Mouse (Mus musculus) Patski (cell line): ENCODE measurements around the gene Fbxw8. TPM values are rescaled to one million over a fixed set of nuclear protein-coding genes. Genes with fewer than 3 reads are reported as not detected.
A peak's percentile ranks its signal among the peaks of the same experiment; 100 is the strongest.

Experiments used
- ATAC-seq: fragments of 100-300 bp; one replicate; pipeline ENCODE4 v1.8.0; 2021
- CTCF ChIA-PET: fragments of 350-600 bp; sonication (Branson Sonifier 250); formaldehyde crosslinking; loops from one replicate; lab custom pipeline; 2022; ENCODE audit warnings: inconsistent platforms; lab: Charles Lee
- POLR2A ChIA-PET: fragments of 350-600 bp; sonication (Branson Sonifier 250); formaldehyde crosslinking; loops from one replicate; lab custom pipeline; 2022; ENCODE audit warnings: antibody characterized with exemption, inconsistent platforms; lab: Charles Lee
- DNase-seq: peaks from one replicate; pipeline ENCODE4 v3.0.0-alpha.2; 2011; ENCODE audit warnings: low read depth, low spot score
- H3K27me3 ChIP-seq: fragments of 371-371 bp; one replicate; pipeline ENCODE4 v1.5.1; 2021
- CTCF ChIP-seq: fragments of 100-300 bp; IDR thresholded peaks from one replicate; pipeline ENCODE4 v1.5.1; 2021
- in situ Hi-C: fragments of 300-500 bp; cut with MboI; formaldehyde crosslinking; loops from 3 replicates; pipeline ENCODE4 v1.11.1; 2018; ENCODE audit warnings: low pct_unique_long_range_greater_than_20kb, mixed read lengths
- polyA plus RNA-seq: library from polyadenylated mRNA; unstranded; gene quantifications from one replicate; pipeline ENCODE4 v1.2.3, GENCODE M21; 2021

Gene Fbxw8
- polyA plus RNA-seq, 1 experiment from 2014 or later = 73.1 TPM

DNA sequence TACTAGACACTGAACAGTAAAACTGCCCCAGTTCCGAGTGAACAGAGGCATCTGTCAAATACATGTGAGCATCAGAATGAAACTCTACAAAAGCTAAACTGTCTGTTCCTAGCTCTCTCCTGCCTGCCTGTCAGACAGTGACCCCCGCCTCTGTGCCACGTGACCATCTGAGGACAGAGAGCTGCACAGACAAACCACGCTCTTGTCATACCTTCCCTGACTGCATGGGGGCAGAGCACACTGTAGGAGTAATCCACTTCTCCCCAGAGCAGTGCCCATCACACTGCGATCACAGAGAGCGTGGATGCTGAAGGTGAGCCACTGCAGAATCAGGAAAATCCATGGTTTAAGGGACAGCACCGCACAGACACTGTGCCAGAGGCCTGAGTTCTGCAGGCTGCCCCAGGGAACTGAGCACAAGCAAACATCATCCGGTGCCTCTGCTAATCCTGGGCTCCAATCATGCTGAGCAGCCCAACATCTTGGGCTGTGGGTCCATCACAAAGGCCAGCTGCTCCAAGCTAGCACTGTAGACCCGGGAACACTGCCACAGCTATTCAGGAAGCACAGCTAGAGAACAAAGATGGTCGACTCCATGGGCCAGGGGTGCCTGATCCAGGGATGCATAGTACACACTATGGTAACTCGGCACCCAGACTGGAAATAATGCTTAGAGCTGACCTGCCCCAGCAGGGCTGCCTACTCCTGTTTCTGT is 61.8 kb downstream of the Fbxw8 start:
- ATAC-seq (no peak), DNase-seq (no peak)
- no peak for TF ChIP-seq CTCF
- in situ Hi-C loops = no loop called here
- ChIA-PET CTCF (interaction anchor here (1.1 to 1.9 kb wide), 4 partner anchors 11 to 40 kb away, joined by 3 to 4 read pairs (median 3); no protein-coding TSS in a partner anchor), POLR2A (interaction anchor here (0.8 kb wide), 1 partner anchor 15 kb away, joined by 5 read pairs; no protein-coding TSS in a partner anchor)
- H3K27me3 ChIP-seq = no peaks in the 10 kb centered on the region

- CTCF ChIA-PET = interaction anchor here (0.7 to 3.0 kb wide), 7 partner anchors 9 to 39 kb away, joined by 3 to 12 read pairs (median 3); no protein-coding TSS in a partner anchor
- in situ Hi-C loops = no loop called here
- no peak for ATAC-seq
- DNase-seq = no peak
- POLR2A ChIA-PET = interaction anchor here (0.8 to 1.2 kb wide), 2 partner anchors 8 to 15 kb away, joined by 3 to 4 read pairs; no protein-coding TSS in a partner anchor
- TF ChIP-seq CTCF = no peak
- H3K27me3 ChIP-seq = no peaks in the 10 kb centered on the region
Observed at GRCm38 (mm10) chr5:118090837-118091236, 64.4 kb downstream of the Fbxw8 start.

DNA sequence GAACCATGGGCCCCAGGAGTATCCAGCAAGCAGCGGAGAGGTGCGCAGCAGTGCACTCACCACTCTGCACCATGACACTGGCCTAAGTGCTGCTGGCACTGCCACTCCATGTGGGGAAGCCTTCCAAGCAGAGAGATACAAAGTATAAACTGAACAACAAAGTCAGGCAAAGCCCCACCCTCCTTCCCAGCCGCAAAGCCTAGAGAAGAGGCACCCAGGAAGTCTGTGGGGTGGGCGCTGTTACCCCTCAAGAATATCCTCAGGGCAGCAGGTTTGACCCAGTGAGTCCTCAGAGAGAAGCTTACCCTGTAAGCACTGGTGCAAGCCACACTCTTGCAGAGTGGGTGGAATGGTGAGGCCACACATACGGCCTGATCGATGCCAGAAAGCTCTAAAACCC is 65.2 kb downstream of the Fbxw8 start:
- no peak for TF ChIP-seq CTCF

GRCm38 (mm10) chr5:118089102-118089501 is 66.2 kb downstream of the Fbxw8 start:
- ChIA-PET CTCF (interaction anchor here (0.8 to 3.0 kb wide), 4 partner anchors 8 to 23 kb away, joined by 3 to 12 read pairs (median 6); no protein-coding TSS in a partner anchor), POLR2A (no interaction called here)
- no peak for DNase-seq
- H3K27me3 ChIP-seq = no peaks in the 10 kb centered on the region
- TF ChIP-seq CTCF = no peak
- in situ Hi-C loops = no loop called here
- ATAC-seq = peak; percentile 81

More for the DNA sequence above, 65.2 kb downstream of the Fbxw8 start:
- no peak for DNase-seq
- ChIA-PET CTCF (interaction anchor here (0.7 to 3.0 kb wide), 6 partner anchors 10 to 38 kb away, joined by 3 to 12 read pairs (median 3); no protein-coding TSS in a partner anchor), POLR2A (interaction anchor here (0.8 to 1.2 kb wide), 2 partner anchors 9 to 15 kb away, joined by 3 to 4 read pairs; no protein-coding TSS in a partner anchor)
- H3K27me3 ChIP-seq = no peaks in the 10 kb centered on the region
- ATAC-seq = no peak
- in situ Hi-C loops = no loop called here

GRCm38 (mm10) chr5:118086956-118087355 is 68.3 kb downstream of the Fbxw8 start:
- CTCF ChIA-PET = interaction anchor here (2.4 kb wide), 1 partner anchor 17 kb away, joined by 9 read pairs; no protein-coding TSS in a partner anchor
- POLR2A ChIA-PET = interaction anchor here (0.6 kb wide), 1 partner anchor 788 kb away, joined by 5 read pairs; no protein-coding TSS in a partner anchor
- no peaks in the 10 kb centered on the region for H3K27me3 ChIP-seq
- no peak for TF ChIP-seq CTCF
- DNase-seq (no peak), ATAC-seq (no peak)
- in situ Hi-C loops = no loop called here

GRCm38 (mm10) chr5:118085313-118085712 is 70.0 kb downstream of the Fbxw8 start:
- POLR2A ChIA-PET = interaction anchor here (0.6 kb wide), 1 partner anchor 524 kb away, joined by 3 read pairs; no protein-coding TSS in a partner anchor
- DNase-seq (no peak), ATAC-seq (no peak)
- CTCF ChIA-PET = interaction anchor here (1.0 to 2.4 kb wide), 7 partner anchors 9 to 83 kb away, joined by 3 to 10 read pairs (median 4); no protein-coding TSS in a partner anchor
- no peaks in the 10 kb centered on the region for H3K27me3 ChIP-seq
- TF ChIP-seq CTCF = no peak
- in situ Hi-C loops = no loop called here

DNA sequence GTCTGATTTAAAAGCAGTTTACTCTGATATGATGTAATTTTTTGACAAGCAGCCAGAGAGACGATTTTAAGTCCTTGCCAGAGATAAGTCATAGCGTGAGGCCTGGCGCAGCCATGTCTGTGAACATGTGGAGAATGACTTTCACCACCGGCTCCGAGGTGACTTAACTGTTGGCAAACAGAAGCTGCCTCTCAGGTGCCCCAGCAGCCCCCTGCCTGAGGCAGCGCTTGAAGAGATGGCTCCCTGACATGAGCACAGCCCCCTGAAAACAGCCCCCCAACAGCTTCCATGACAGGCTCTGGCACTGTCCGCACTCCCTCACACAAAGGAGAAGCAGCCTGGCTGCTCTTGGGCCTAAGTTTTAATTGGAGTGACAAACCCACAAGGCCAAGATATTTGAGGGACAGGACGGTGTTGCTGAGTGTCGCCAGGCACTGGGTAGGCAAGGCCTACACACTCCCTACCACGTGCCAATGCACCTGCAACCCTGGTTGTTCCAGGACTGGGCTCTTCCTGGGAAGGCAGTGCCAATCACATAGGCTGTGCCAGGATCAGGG is 71.0 kb downstream of the Fbxw8 start:
- DNase-seq = no peak
- CTCF ChIA-PET = interaction anchor here (1.8 to 2.7 kb wide), 2 partner anchors 13 to 14 kb away, joined by 3 to 15 read pairs; no protein-coding TSS in a partner anchor
- in situ Hi-C loops = no loop called here
- TF ChIP-seq CTCF = no peak
- no peaks in the 10 kb centered on the region for H3K27me3 ChIP-seq
- POLR2A ChIA-PET = interaction anchor here (0.6 kb wide), 1 partner anchor 65 kb away, joined by 6 read pairs; no protein-coding TSS in a partner anchor
- no peak for ATAC-seq

GRCm38 (mm10) chr5:118083060-118083638 is 72.1 kb downstream of the Fbxw8 start:
- ChIA-PET POLR2A (interaction anchor here (0.6 to 1.6 kb wide), 2 partner anchors 16 to 49 kb away, joined by 3 to 4 read pairs; no protein-coding TSS in a partner anchor), CTCF (interaction anchor here (2.1 to 2.7 kb wide), 2 partner anchors 13 to 16 kb away, joined by 7 to 15 read pairs; no protein-coding TSS in a partner anchor)
- no peaks in the 10 kb centered on the region for H3K27me3 ChIP-seq
- DNase-seq = no peak
- no peak for TF ChIP-seq CTCF
- no peak for ATAC-seq
- in situ Hi-C loops = no loop called here

DNA sequence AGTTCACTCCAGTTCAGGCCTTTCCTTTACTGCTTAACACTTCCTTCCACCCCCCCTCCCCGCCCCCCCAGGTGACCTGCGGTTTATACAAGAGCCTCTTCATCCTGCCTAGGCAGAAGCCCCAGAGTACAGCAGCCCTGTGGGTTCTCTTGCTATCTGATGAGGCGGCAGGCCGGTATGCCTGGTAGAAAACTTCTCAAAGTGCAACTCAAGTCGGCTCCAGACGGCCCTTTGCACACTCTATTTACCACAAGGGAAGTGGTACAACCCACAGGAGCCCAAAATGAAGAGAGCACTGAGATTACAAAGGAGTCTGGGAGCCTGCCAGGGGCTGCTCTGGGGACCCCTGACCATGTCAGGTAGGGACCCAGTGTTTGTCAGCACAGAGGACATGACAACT is 73.3 kb downstream of the Fbxw8 start:
- ChIA-PET POLR2A (interaction anchor here (0.5 kb wide), 1 partner anchor 231 kb away, joined by 4 read pairs; no protein-coding TSS in a partner anchor), CTCF (interaction anchor here (2.1 to 5.0 kb wide), 3 partner anchors 12 to 15 kb away, joined by 7 to 26 read pairs (median 15); no protein-coding TSS in a partner anchor)
- TF ChIP-seq CTCF = no peak
- no peak for DNase-seq
- in situ Hi-C loops = no loop called here
- no peaks in the 10 kb centered on the region for H3K27me3 ChIP-seq
- ATAC-seq = no peak
